Mouse (Mus musculus): ENCODE data around the gene Rpl36a.
"Not testable (repeated sequence)": the region's sequence is repeated elsewhere in the genome, so short reads cannot be mapped to it uniquely, and the experiment has no call there.

Gene Rpl36a

GRCm38 (mm10) chrX:134585103-134586002 is at the start of gene Rpl36a:
Rpl36a (plus strand) TSS chrX:134585654.
- peak; percentile 74 to 92 for DNase-seq (ENCODE audit: low spot score in 2 of 2)

GRCm38 (mm10) chrX:134539795-134540194 is 45.7 kb upstream of the Rpl36a start:
- not testable (repeated sequence) for DNase-seq (ENCODE audit: low spot score in 2 of 2)

- no peak for DNase-seq (ENCODE audit: low spot score in 2 of 2)
These were observed 44.9 kb upstream of the Rpl36a start for GRCm38 (mm10) chrX:134540414-134541135.

GRCm38 (mm10) chrX:134541145-134541954 is 44.1 kb upstream of the Rpl36a start, which contains the start of gene Timm8a1:
Timm8a1 (minus strand) TSS chrX:134541865.
- DNase-seq (ENCODE audit: low spot score in 2 of 2) = peak in 1 of 2 experiments; percentile 16

GRCm38 (mm10) chrX:134541955-134542308 is 43.5 kb upstream of the Rpl36a start:
- DNase-seq (ENCODE audit: low spot score in 2 of 2) = no peak

GRCm38 (mm10) chrX:134547330-134547729 is 38.1 kb upstream of the Rpl36a start:
- no peak for DNase-seq (ENCODE audit: low spot score in 2 of 2)

- DNase-seq (ENCODE audit: low spot score in 2 of 2) = peak in 1 of 2 experiments; percentile 38
These were observed 34.6 kb upstream of the Rpl36a start for GRCm38 (mm10) chrX:134550903-134551302.

GRCm38 (mm10) chrX:134553326-134553725 is 32.1 kb upstream of the Rpl36a start:
- no peak for DNase-seq (ENCODE audit: low spot score in 2 of 2)

- DNase-seq (ENCODE audit: low spot score in 2 of 2) = no peak
These were observed 31.0 kb upstream of the Rpl36a start for GRCm38 (mm10) chrX:134554425-134554824.

- DNase-seq (ENCODE audit: low spot score in 2 of 2) = no peak
These were observed 21.1 kb upstream of the Rpl36a start for GRCm38 (mm10) chrX:134564326-134564725.

- DNase-seq (ENCODE audit: low spot score in 2 of 2) = no peak
These were observed 18.8 kb upstream of the Rpl36a start for GRCm38 (mm10) chrX:134566536-134567222.

GRCm38 (mm10) chrX:134577896-134578295 is 7.6 kb upstream of the Rpl36a start:
- DNase-seq (ENCODE audit: low spot score in 2 of 2) = no peak

- no peak for DNase-seq (ENCODE audit: low spot score in 2 of 2)
These were observed 4.7 kb upstream of the Rpl36a start for GRCm38 (mm10) chrX:134580528-134581305.

- DNase-seq (ENCODE audit: low spot score in 2 of 2) = no peak
These were observed 3.2 kb upstream of the Rpl36a start for GRCm38 (mm10) chrX:134582270-134582669.

GRCm38 (mm10) chrX:134582888-134583669 is 2.4 kb upstream of the Rpl36a start, which contains the start of gene Btk:
Btk (minus strand) TSS chrX:134583570.
- no peak for DNase-seq (ENCODE audit: low spot score in 2 of 2)

GRCm38 (mm10) chrX:134586447-134586846 is 993 bp downstream of the Rpl36a start:
- no peak for DNase-seq (ENCODE audit: low spot score in 2 of 2)

GRCm38 (mm10) chrX:134588261-134588660 is 2.8 kb downstream of the Rpl36a start:
- DNase-seq (ENCODE audit: low spot score in 2 of 2) = no peak

- no peak for DNase-seq (ENCODE audit: low spot score in 2 of 2)
These were observed 3.5 kb downstream of the Rpl36a start for GRCm38 (mm10) chrX:134588997-134589396.

GRCm38 (mm10) chrX:134589836-134590235 is 4.4 kb downstream of the Rpl36a start:
- DNase-seq (ENCODE audit: low spot score in 2 of 2) = no peak
